Mouse (Mus musculus): ENCODE measurements around the gene Oaz1.
"Not testable (repeated sequence)": the region's sequence is repeated elsewhere in the genome, so short reads cannot be mapped to it uniquely, and the experiment has no call there.

Gene Oaz1

DNA sequence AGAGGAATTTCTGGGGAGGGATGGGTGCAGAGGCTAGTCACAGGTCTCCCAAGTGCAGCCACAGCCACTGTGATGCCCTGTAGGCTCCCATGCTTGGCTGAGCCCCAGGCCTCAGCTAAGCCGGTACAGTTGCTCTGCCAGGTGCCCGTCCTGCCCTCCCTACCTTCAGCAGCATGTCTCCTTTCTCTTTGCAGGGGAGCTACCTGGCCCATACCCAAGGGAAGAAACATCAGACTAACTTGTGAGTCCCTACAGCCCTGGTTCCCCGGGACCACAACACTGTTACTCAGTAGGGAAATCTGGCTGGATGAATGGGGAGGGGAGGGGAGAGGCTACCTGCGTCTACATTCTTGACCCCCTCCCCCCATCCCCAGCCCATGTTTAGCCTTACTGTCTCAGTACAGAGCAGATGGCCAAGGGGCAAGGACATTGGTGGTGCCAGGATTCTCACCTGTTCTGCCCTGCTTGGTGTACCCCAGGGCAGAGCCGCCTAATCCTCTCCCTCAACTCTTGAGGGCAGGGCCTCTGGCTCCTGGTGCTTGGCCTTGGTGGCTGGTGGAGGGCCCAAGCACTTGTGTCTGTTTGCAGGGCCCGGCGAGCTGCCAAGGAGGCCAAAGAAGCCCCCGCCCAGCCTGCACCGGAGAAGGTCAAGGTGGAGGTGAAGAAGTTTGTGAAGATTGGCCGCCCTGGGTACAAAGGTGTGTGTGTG is 24.1 kb upstream of the Oaz1 start:
- in situ Hi-C loops (cut with MseI, MboI) = no loop called here

GRCm38 (mm10) chr10:80802996-80803395 is 23.5 kb upstream of the Oaz1 start:
- in situ Hi-C loops (cut with MseI, MboI) = no loop called here

GRCm38 (mm10) chr10:80804340-80804739 is 22.1 kb upstream of the Oaz1 start:
- in situ Hi-C loops (cut with MseI, MboI) = no loop called here

DNA sequence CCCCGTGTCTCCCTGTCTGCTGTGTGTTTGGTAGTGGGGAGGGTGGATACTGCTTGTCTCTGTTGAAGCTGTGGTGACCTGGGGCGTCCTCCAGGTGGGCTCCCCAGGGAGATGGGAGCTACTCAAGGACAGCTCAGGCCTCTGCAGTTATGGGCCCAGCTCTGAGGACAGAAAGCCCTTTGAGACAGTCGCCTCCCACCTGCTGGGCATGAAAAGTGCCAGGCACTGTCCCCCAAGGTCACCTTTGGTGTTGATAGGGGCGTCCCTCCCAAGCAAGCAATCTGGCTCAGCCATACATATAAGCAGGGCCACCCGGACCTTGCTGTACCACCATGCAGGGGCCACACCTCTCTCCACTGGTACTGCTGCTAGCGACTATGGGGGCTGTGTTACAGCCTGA is 21.5 kb upstream of the Oaz1 start, which contains the start of gene Amh:
Gene Amh, plus strand, starts transcription at position 328 of the 400 bp plus-strand sequence.
- in situ Hi-C loops (cut with MseI, MboI) = no loop called here

DNA sequence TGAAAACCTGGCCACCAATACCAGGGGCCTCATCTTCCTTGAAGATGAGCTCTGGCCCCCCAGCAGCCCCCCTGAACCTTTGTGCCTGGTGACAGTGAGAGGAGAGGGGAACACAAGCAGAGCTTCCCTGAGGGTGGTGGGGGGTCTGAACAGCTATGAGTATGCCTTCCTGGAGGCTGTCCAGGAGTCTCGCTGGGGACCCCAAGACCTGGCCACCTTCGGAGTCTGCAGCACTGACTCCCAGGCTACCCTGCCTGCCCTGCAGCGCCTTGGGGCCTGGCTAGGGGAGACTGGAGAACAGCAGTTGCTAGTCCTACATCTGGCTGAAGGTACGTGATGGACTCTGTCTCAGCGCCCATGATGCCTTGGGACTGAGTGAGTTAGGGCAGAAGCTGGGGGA is 21.1 kb upstream of the Oaz1 start:
- in situ Hi-C loops (cut with MseI, MboI) = no loop called here

GRCm38 (mm10) chr10:80805925-80806324 is 20.5 kb upstream of the Oaz1 start:
- in situ Hi-C loops (cut with MseI, MboI) = no loop called here

DNA sequence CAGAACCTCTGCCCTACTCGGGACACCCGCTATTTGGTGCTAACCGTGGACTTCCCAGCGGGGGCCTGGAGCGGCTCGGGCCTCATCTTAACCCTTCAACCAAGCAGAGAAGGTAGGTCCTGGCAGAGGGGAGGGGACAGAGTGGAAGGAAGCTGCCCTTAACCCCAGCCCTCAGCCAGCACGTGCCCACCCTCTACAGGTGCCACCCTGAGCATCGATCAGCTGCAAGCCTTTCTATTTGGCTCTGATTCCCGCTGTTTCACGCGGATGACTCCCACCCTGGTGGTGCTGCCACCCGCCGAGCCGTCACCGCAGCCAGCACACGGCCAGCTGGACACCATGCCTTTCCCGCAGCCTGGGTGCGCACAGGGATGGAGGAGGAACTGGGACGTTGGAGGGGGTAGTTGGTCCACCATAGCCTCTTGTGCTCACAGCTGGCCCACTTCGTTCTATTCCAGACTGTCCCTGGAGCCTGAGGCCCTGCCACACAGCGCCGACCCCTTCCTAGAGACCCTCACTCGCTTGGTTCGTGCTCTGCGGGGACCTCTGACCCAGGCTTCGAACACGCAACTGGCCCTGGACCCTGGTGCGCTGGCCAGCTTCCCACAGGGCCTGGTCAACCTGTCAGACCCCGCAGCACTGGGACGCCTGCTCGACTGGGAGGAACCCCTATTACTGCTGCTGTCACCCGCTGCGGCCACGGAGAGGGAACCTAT is 20.0 kb upstream of the Oaz1 start:
- in situ Hi-C loops (cut with MseI, MboI) = no loop called here

- in situ Hi-C loops (cut with MseI, MboI) = no loop called here
Measured at GRCm38 (mm10) chr10:80807057-80807627, 19.3 kb upstream of the Oaz1 start.

- in situ Hi-C loops (cut with MseI, MboI) = no loop called here
Measured at GRCm38 (mm10) chr10:80808099-80808984, 18.1 kb upstream of the Oaz1 start.

GRCm38 (mm10) chr10:80808985-80809632 is 17.3 kb upstream of the Oaz1 start:
- in situ Hi-C loops (cut with MseI, MboI) = no loop called here

DNA sequence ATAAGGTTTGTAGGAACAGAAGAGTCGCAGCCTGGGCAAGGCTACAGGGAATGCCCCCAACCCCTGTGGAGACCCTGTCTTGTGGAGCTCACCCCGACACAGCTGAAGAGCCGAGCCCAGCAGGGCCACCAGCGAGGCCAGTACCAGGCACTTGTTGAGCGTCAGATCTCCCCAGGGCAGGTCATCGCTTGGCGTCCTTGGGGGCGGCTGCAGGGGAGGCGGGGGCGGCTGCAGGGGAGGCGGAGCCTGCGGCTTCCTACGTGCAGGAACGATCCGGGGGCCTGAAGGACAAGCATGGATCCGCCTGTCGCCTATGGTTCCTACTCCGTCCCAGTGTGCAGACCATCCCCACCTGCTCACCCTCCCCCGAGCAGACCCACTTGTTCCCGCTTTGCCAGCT is 16.4 kb upstream of the Oaz1 start:
- in situ Hi-C loops (cut with MseI, MboI) = no loop called here

DNA sequence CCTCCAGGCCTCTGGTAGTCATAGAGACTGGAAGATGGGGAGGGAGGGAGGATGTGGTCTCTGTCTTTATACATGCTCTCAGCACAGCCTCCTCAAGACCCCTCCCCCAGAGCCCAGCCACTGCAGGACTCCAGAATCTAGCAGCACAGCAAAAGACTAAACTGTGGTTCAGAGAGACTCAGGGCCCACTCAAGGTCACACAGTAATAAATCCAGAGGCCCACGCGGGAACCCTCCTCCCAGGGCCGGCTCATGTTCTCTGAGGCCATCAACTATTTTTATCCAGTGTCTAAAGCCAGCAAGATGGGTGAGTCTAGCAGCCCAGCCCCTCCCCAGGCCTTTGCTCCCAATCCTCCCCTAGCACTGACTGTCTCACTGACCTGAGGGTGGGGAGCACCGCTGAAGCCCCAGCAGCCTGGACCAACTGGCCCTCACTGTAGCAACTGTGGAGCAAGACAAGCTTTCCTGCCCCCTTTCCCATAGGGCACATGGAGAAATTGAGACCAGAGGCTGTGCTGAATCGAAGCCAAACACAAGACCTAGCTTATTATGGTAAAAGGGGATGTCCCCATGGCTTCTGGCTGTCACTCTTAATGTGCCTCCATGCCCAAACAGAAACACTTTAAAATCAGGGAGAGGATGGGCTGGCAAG is 13.9 kb upstream of the Oaz1 start:
- in situ Hi-C loops (cut with MseI, MboI) = no loop called here

- in situ Hi-C loops (cut with MseI, MboI) = no loop called here
Measured at GRCm38 (mm10) chr10:80813366-80813765, 13.1 kb upstream of the Oaz1 start, which contains the start of gene Jsrp1. Jsrp1 (minus strand) TSS chr10:80813498.

- in situ Hi-C loops (cut with MseI, MboI) = no loop called here
Measured at GRCm38 (mm10) chr10:80814800-80815199, 11.7 kb upstream of the Oaz1 start.

DNA sequence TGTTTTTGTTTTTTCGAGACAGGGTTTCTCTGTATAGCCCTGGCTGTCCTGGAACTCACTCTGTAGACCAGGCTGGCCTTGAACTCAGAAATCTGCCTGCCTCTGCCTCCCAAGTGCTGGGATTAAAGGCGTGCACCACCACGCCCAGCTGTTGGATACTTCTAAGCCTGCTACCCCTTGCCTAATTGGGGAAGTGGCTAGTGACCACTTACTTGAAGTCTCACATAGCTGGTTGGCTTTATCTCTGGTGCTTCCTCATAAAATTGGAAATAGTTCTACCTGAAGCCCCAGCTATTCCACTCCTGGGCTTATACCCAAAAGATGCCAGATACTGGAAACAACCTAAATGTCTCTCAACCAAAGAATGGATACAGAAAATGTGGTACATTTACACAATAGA is 10.2 kb upstream of the Oaz1 start:
- in situ Hi-C loops (cut with MseI, MboI) = not testable (repeated sequence)

DNA sequence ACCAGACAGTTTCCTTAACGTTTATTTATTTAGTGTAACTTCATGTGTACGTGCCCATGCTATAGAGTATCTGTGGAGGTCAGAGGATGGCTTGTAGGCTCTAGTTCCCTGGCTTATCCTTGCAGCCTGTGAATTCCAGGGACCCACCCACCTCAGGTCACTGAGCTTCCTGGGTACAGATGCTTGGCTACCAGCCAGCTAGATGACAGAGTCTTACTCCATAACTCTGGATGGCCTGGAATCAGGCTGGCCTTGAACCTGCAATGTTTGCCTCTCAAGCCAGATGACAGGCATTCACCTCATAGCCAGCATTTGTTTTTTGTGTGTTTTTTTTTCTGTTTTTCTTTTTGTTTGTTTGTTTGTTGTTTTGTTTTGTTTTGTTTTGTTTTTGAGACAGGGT is 9.3 kb upstream of the Oaz1 start:
- in situ Hi-C loops (cut with MseI, MboI) = no loop called here

DNA sequence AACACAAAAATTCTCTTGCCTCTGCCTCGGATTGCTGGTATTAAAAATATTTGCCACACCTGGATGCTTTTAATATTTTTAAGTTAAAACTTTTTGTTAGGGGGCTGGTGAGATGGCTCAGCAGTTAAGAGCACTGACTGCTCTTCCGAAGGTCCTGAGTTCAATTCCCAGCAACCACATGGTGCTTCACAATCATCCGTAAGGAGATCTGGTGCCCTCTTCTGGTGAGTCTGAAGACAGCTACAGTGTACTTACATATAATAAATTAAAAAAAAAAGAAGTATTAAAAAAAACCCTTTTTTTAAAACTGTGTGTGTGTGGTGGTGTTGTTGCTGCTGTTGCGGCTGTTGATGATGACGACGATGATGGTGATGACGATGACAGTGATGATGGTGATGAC is 8.5 kb upstream of the Oaz1 start:
- in situ Hi-C loops (cut with MseI, MboI) = not testable (repeated sequence)

- in situ Hi-C loops (cut with MseI, MboI) = no loop called here
Measured at GRCm38 (mm10) chr10:80818599-80819281, 7.7 kb upstream of the Oaz1 start.

DNA sequence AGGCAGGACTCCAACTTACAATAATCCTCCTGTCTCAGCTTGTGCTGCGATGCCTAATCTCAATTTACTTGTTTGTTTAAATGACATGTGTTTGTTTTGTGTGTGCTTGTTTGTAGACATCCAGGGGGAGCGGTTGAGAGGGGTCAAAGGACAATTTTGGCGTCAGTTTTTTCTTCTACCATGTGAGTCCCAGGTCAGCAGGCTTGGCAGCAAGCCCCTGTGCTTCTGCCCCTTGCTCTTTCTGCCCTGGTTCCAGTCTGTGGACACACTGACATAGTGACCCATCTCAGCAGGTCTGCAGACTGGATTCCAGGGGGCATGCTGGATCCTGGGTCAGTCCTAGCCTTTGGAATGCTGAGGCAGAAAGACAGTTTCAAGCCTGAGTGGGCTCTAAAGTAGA is 7.0 kb upstream of the Oaz1 start:
- in situ Hi-C loops (cut with MseI, MboI) = no loop called here

- in situ Hi-C loops (cut with MseI, MboI) = loop anchor here in 1 of 2 experiments (5.0 kb wide), 1 partner anchor 60 kb away; no protein-coding TSS in a partner anchor
Measured at GRCm38 (mm10) chr10:80821991-80822390, 4.5 kb upstream of the Oaz1 start.
